Mouse (Mus musculus): ENCODE results near the gene Pde2a. TPM values are rescaled to one million over a fixed set of nuclear protein-coding genes. Genes with fewer than 3 reads are reported as not detected.

The Pde2a gene
- polyA plus RNA-seq, 1 experiment from 2014 or later: 5.9 TPM

DNA sequence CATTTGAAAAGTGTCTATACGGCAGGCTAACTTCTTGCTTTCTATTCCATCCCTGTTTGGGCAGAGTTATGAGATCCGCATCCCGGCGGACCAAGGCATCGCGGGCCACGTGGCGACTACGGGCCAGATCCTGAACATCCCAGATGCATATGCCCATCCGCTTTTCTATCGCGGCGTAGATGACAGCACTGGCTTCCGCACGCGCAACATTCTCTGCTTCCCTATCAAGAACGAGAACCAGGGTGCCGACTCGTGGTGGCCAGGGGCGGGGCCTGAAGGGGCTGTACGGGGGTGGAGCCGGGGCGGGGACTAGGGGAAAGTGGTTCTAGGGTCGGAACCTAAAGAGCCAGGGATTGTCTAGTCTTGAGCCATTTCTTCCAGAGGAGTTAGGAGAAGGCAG, 83.0 kb downstream of the Pde2a start:
- Histone ChIP-seq H3K4me2 (peak overlapping the region; percentile 58), H3K27me3 (ENCODE audit: control insufficient read depth, insufficient read depth, low read length) (peaks cover 38% of the 10 kb centered on the region), H3K36me3 (ENCODE audit: control insufficient read depth, insufficient read depth, low read length) (no peaks in the 10 kb centered on the region), H3K27ac (ENCODE audit: low read depth, low read length) (no peak overlapping the region), H3K9ac (ENCODE audit: low read depth, low read length) (no peak overlapping the region), H3K4me3 (ENCODE audit: low read depth, low read length) (peak overlapping the region; percentile 30), H3K9me3 (replicated peaks; ENCODE audit: control insufficient read depth, low read length) (no peaks in the 10 kb centered on the region), H3K4me1 (ENCODE audit: control insufficient read depth, insufficient read depth, low read length) (peaks cover 8% of the 10 kb centered on the region; the same call in 1 of the 2 replicates)
- 10% methylated on average over 24 of the region's 24 CpGs for WGBS (ENCODE audit: insufficient replicate concordance)
- ATAC-seq (replicated peaks; ENCODE audit: insufficient number of reproducible peaks, low FRiP score, low TSS enrichment): no peak

- ATAC-seq (replicated peaks; ENCODE audit: insufficient number of reproducible peaks, low FRiP score, low TSS enrichment): no peak
- H3K9me3 ChIP-seq (replicated peaks; ENCODE audit: control insufficient read depth, low read length): no peaks in the 10 kb centered on the region
- 43% methylated on average over 2 of the region's 2 CpGs for WGBS (ENCODE audit: insufficient replicate concordance)
Measured at GRCm38 (mm10) chr7:101509212-101509611, 87.7 kb downstream of the Pde2a start.

GRCm38 (mm10) chr7:101513655-101514054, 92.2 kb downstream of the Pde2a start:
- Histone ChIP-seq H3K4me3 (ENCODE audit: low read depth, low read length) (no peak overlapping the region), H3K36me3 (ENCODE audit: control insufficient read depth, insufficient read depth, low read length) (no peaks in the 10 kb centered on the region), H3K9me3 (replicated peaks; ENCODE audit: control insufficient read depth, low read length) (no peaks in the 10 kb centered on the region), H3K27me3 (ENCODE audit: control insufficient read depth, insufficient read depth, low read length) (no peaks in the 10 kb centered on the region; the same call in 1 of the 2 replicates), H3K4me1 (ENCODE audit: control insufficient read depth, insufficient read depth, low read length) (no peaks in the 10 kb centered on the region), H3K4me2 (no peak overlapping the region), H3K27ac (ENCODE audit: low read depth, low read length) (no peak overlapping the region), H3K9ac (ENCODE audit: low read depth, low read length) (no peak overlapping the region)
- ATAC-seq (replicated peaks; ENCODE audit: insufficient number of reproducible peaks, low FRiP score, low TSS enrichment): no peak
- WGBS (ENCODE audit: insufficient replicate concordance): 75% methylated on average over 7 of the region's 7 CpGs

More at GRCm38 (mm10) chr7:101509212-101509611, 87.7 kb downstream of the Pde2a start:
- no peak overlapping the region for H3K9ac ChIP-seq (ENCODE audit: low read depth, low read length)
- H3K4me3 ChIP-seq (ENCODE audit: low read depth, low read length): no peak overlapping the region
- no peak overlapping the region for H3K27ac ChIP-seq (ENCODE audit: low read depth, low read length)
- no peaks in the 10 kb centered on the region for H3K36me3 ChIP-seq (ENCODE audit: control insufficient read depth, insufficient read depth, low read length)
- no peak overlapping the region for H3K4me2 ChIP-seq
- peaks cover 4% of the 10 kb centered on the region; the same call in 1 of the 2 replicates for H3K4me1 ChIP-seq (ENCODE audit: control insufficient read depth, insufficient read depth, low read length)
- H3K27me3 ChIP-seq (ENCODE audit: control insufficient read depth, insufficient read depth, low read length): peaks cover 19% of the 10 kb centered on the region

DNA sequence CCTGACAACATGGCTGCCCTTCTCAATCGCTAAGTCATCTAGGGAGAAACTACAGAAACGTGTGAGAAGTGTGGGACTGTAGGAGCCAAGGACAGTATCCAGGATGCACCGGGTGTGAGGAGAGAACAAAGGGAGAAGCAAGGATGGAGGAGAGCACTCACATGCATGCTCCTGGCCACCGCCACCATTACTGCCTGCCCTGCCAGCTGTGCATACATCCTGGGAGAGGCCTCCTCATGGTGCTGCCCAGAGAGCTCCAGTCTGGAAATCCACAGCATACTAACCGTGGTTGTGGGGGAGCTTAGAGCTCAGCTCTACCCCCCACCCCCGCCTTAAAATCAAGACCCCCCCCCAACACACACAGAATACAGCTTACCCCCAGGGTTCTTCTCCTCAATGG, 93.3 kb downstream of the Pde2a start:
- H3K4me1 ChIP-seq (ENCODE audit: control insufficient read depth, insufficient read depth, low read length): no peaks in the 10 kb centered on the region
- no peak overlapping the region for H3K4me3 ChIP-seq (ENCODE audit: low read depth, low read length)
- H3K27ac ChIP-seq (ENCODE audit: low read depth, low read length): no peak overlapping the region
- ATAC-seq (replicated peaks; ENCODE audit: insufficient number of reproducible peaks, low FRiP score, low TSS enrichment): no peak; the same call in 1 of the 2 replicates
- H3K27me3 ChIP-seq (ENCODE audit: control insufficient read depth, insufficient read depth, low read length): no peaks in the 10 kb centered on the region; the same call in 1 of the 2 replicates
- no peaks in the 10 kb centered on the region for H3K9me3 ChIP-seq (replicated peaks; ENCODE audit: control insufficient read depth, low read length)
- no peaks in the 10 kb centered on the region for H3K36me3 ChIP-seq (ENCODE audit: control insufficient read depth, insufficient read depth, low read length)
- H3K9ac ChIP-seq (ENCODE audit: low read depth, low read length): no peak overlapping the region
- 82% methylated on average over 6 of the region's 6 CpGs for WGBS (ENCODE audit: insufficient replicate concordance)
- no peak overlapping the region for H3K4me2 ChIP-seq

DNA sequence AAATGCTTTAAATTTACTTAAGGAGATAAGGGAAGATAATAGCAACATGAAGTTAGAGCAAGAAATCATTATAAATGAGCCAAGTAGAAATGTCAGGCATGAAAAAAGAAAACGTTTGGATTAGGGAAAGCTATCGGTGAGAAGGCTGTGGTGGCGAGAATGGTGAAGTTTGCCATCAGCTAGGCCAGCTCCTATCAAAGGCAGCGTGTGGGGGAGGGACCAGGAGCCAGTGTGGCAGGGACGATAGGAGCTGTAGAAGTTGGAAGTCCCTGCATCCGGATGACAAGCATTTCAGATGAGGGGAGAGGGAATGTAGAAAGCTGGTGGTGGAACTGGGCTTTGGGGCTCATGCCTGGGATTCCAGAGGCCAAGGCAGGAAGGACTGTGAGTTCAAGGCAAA, 93.8 kb downstream of the Pde2a start:
- ATAC-seq (replicated peaks; ENCODE audit: insufficient number of reproducible peaks, low FRiP score, low TSS enrichment): no peak
- Histone ChIP-seq H3K9me3 (replicated peaks; ENCODE audit: control insufficient read depth, low read length) (no peaks in the 10 kb centered on the region), H3K9ac (ENCODE audit: low read depth, low read length) (no peak overlapping the region), H3K27me3 (ENCODE audit: control insufficient read depth, insufficient read depth, low read length) (no peaks in the 10 kb centered on the region; the same call in 1 of the 2 replicates), H3K4me3 (ENCODE audit: low read depth, low read length) (no peak overlapping the region), H3K4me2 (no peak overlapping the region), H3K27ac (ENCODE audit: low read depth, low read length) (no peak overlapping the region), H3K4me1 (ENCODE audit: control insufficient read depth, insufficient read depth, low read length) (no peaks in the 10 kb centered on the region), H3K36me3 (ENCODE audit: control insufficient read depth, insufficient read depth, low read length) (no peaks in the 10 kb centered on the region)
- 20% methylated on average over 6 of the region's 6 CpGs for WGBS (ENCODE audit: insufficient replicate concordance)

- no peak overlapping the region for H3K4me2 ChIP-seq
- no peaks in the 10 kb centered on the region for H3K4me1 ChIP-seq (ENCODE audit: control insufficient read depth, insufficient read depth, low read length)
- no peaks in the 10 kb centered on the region for H3K36me3 ChIP-seq (ENCODE audit: control insufficient read depth, insufficient read depth, low read length)
- H3K9me3 ChIP-seq (replicated peaks; ENCODE audit: control insufficient read depth, low read length): no peaks in the 10 kb centered on the region
- no peak overlapping the region for H3K27ac ChIP-seq (ENCODE audit: low read depth, low read length)
- WGBS (ENCODE audit: insufficient replicate concordance): 58% methylated on average over 6 of the region's 6 CpGs
- ATAC-seq (replicated peaks; ENCODE audit: insufficient number of reproducible peaks, low FRiP score, low TSS enrichment): no peak
- H3K27me3 ChIP-seq (ENCODE audit: control insufficient read depth, insufficient read depth, low read length): no peaks in the 10 kb centered on the region; the same call in 1 of the 2 replicates
- no peak overlapping the region for H3K4me3 ChIP-seq (ENCODE audit: low read depth, low read length)
- H3K9ac ChIP-seq (ENCODE audit: low read depth, low read length): no peak overlapping the region
Measured at GRCm38 (mm10) chr7:101516460-101516859, 95.0 kb downstream of the Pde2a start.

GRCm38 (mm10) chr7:101521696-101522095, 100.2 kb downstream of the Pde2a start:
- 83% methylated on average over 1 of the region's 1 CpGs for WGBS (ENCODE audit: insufficient replicate concordance)
- ATAC-seq (replicated peaks; ENCODE audit: insufficient number of reproducible peaks, low FRiP score, low TSS enrichment): no peak
- Histone ChIP-seq H3K4me3 (ENCODE audit: low read depth, low read length) (no peak overlapping the region), H3K36me3 (ENCODE audit: control insufficient read depth, insufficient read depth, low read length) (no peaks in the 10 kb centered on the region), H3K9ac (ENCODE audit: low read depth, low read length) (no peak overlapping the region), H3K9me3 (replicated peaks; ENCODE audit: control insufficient read depth, low read length) (no peaks in the 10 kb centered on the region), H3K27me3 (ENCODE audit: control insufficient read depth, insufficient read depth, low read length) (no peaks in the 10 kb centered on the region), H3K27ac (ENCODE audit: low read depth, low read length) (no peak overlapping the region), H3K4me1 (ENCODE audit: control insufficient read depth, insufficient read depth, low read length) (no peaks in the 10 kb centered on the region), H3K4me2 (no peak overlapping the region)

- Histone ChIP-seq H3K4me1 (ENCODE audit: control insufficient read depth, insufficient read depth, low read length) (no peaks in the 10 kb centered on the region), H3K27me3 (ENCODE audit: control insufficient read depth, insufficient read depth, low read length) (no peaks in the 10 kb centered on the region), H3K27ac (ENCODE audit: low read depth, low read length) (no peak overlapping the region), H3K9me3 (replicated peaks; ENCODE audit: control insufficient read depth, low read length) (no peaks in the 10 kb centered on the region), H3K36me3 (ENCODE audit: control insufficient read depth, insufficient read depth, low read length) (no peaks in the 10 kb centered on the region), H3K9ac (ENCODE audit: low read depth, low read length) (no peak overlapping the region), H3K4me3 (ENCODE audit: low read depth, low read length) (no peak overlapping the region), H3K4me2 (no peak overlapping the region)
- ATAC-seq (replicated peaks; ENCODE audit: insufficient number of reproducible peaks, low FRiP score, low TSS enrichment): no peak
- WGBS (ENCODE audit: insufficient replicate concordance): 61% methylated on average over 2 of the region's 2 CpGs
Measured at GRCm38 (mm10) chr7:101523205-101523604, 101.7 kb downstream of the Pde2a start.

- Histone ChIP-seq H3K27me3 (ENCODE audit: control insufficient read depth, insufficient read depth, low read length) (no peaks in the 10 kb centered on the region), H3K9me3 (replicated peaks; ENCODE audit: control insufficient read depth, low read length) (no peaks in the 10 kb centered on the region), H3K4me1 (ENCODE audit: control insufficient read depth, insufficient read depth, low read length) (no peaks in the 10 kb centered on the region), H3K4me2 (no peak overlapping the region), H3K9ac (ENCODE audit: low read depth, low read length) (no peak overlapping the region), H3K36me3 (ENCODE audit: control insufficient read depth, insufficient read depth, low read length) (no peaks in the 10 kb centered on the region), H3K27ac (ENCODE audit: low read depth, low read length) (no peak overlapping the region), H3K4me3 (ENCODE audit: low read depth, low read length) (no peak overlapping the region)
- WGBS (ENCODE audit: insufficient replicate concordance): 56% methylated on average over 7 of the region's 7 CpGs
- ATAC-seq (replicated peaks; ENCODE audit: insufficient number of reproducible peaks, low FRiP score, low TSS enrichment): no peak
Measured at GRCm38 (mm10) chr7:101526484-101526883, 105.0 kb downstream of the Pde2a start.

Data from heart, embryonic 11.5 days (tissue).